Mouse (Mus musculus): ENCODE measurements at regions not wholly inside any gene's neighbourhood (a gene's known extent, or its start where the extent isn't known, plus 50 kb on each side); places are given as distances from the start of the nearest gene placed in this dataset.
A peak's percentile ranks its signal among the peaks of the same experiment; 100 is the strongest.

- intact Hi-C loops (cut with DNase I): no loop called here
- no peak for DNase-seq (ENCODE audit: extremely low spot score in 1 of 2, low spot score in 2 of 2)
Observed at GRCm38 (mm10) chr7:134525461-134525860, 140.0 kb upstream of the D7Ertd443e start.

DNA sequence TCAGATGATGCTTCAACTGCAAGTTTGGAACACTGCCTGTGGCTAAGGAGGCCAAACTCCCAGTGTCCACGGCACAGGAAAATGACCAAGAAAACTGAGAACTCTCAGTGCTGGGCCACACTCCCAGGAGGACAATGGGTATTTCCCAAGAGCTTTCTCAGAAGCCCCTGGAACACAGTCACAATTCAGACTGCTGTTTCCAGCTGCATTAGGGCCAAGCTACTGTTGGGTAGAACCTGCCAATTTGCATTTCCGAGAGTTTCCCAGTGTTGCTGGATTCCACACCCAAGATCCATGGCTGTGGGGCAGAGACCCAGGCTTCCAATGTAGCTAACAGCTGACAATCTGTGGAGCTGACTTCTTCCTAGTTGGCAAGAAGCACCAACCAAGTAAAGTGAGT lies 141.9 kb upstream of the D7Ertd443e start:
- no peak for DNase-seq (ENCODE audit: extremely low spot score in 1 of 2, low spot score in 2 of 2)
- intact Hi-C loops (cut with DNase I): no loop called here

- intact Hi-C loops (cut with DNase I): no loop called here
- no peak for DNase-seq (ENCODE audit: extremely low spot score in 1 of 2, low spot score in 2 of 2)
Observed at GRCm38 (mm10) chr7:134528026-134528425, 142.4 kb upstream of the Dock1 start.

GRCm38 (mm10) chr7:134534821-134535220 lies 135.6 kb upstream of the Dock1 start:
- intact Hi-C loops (cut with DNase I): no loop called here
- no peak for DNase-seq (ENCODE audit: extremely low spot score in 1 of 2, low spot score in 2 of 2)

- intact Hi-C loops (cut with DNase I): no loop called here
Observed at GRCm38 (mm10) chr7:134541699-134542098, 128.8 kb upstream of the Dock1 start.

GRCm38 (mm10) chr7:134546187-134546586 lies 124.3 kb upstream of the Dock1 start:
- intact Hi-C loops (cut with DNase I): no loop called here
- DNase-seq (ENCODE audit: extremely low spot score in 1 of 2, low spot score in 2 of 2): no peak

More at GRCm38 (mm10) chr7:134541699-134542098, 128.8 kb upstream of the Dock1 start:
- no peak for DNase-seq (ENCODE audit: extremely low spot score in 1 of 2, low spot score in 2 of 2)

- no peak for DNase-seq (ENCODE audit: extremely low spot score in 1 of 2, low spot score in 2 of 2)
- intact Hi-C loops (cut with DNase I): no loop called here
Observed at GRCm38 (mm10) chr7:134549286-134549919, 121.1 kb upstream of the Dock1 start.

DNA sequence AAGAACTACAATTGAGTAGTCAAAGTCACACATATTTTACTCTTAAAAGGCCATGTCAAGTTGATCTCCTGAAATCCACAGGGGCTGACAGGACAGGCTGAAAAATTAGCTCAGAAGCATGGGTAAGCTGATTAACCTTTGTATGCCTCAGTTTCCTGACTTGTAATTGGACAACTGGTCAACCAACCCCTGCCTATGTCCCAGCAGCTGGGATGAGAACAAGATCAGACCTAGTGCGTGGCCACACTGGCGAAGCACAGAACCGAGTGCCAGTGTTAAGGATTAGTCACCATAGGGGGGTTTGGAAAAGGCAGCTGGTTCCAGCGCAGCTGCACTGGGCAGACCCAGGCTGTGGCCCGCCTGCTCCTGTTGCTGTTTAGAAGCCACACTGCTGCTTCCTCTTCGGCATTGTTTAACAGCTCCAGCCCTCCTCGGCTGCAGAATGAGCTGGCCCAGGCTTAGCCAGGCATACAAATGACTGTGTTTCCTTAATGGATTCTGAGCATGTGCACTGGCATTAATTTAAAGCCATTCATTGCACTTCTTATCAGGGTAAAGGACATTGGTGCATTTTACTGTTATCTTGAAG lies 120.1 kb upstream of the Dock1 start:
- DNase-seq (ENCODE audit: extremely low spot score in 1 of 2, low spot score in 2 of 2): peak; percentile 17 to 45
- intact Hi-C loops (cut with DNase I): no loop called here

DNA sequence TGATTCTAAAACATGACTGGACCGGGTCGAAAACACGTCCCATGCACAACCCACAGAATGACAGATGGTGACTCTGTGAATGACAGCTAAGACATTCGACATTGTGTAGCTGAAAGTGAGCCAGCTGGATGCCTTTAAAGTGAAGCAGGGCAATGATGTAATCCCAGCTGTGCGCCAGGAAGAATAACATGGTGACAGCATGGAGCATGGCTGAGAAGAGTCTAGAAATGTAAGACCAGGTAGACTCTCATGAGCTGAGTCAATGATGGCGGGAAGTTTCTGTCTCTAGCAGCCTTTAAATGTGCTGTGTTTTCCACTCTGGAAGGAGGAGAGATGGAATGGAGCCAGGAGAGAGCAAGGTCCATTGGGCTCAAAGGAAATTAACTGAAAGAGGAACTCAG lies 118.4 kb upstream of the Dock1 start:
- intact Hi-C loops (cut with DNase I): no loop called here
- no peak for DNase-seq (ENCODE audit: extremely low spot score in 1 of 2, low spot score in 2 of 2)

GRCm38 (mm10) chr7:134556061-134556460 lies 114.4 kb upstream of the Dock1 start:
- intact Hi-C loops (cut with DNase I): no loop called here
- DNase-seq (ENCODE audit: extremely low spot score in 1 of 2, low spot score in 2 of 2): peak in 1 of 2 experiments; percentile 24

DNA sequence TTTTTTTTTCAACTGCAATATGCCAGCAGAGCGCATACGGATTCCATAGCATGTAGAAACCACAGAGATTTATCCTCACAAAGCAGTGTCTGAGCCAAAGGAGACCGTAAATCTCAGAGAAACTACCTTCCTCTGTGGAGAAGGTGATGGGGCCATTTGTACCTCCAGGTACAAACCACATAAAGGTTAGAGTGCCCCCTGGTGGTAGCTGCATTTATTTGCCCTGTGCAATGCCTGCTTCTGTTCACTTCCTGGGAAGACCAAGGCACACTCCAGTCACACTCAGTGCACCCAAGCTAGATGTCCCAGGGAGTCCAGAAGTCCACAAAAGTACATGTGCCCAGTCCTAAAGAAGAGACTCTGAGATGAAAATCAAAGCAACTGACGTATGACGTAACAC lies 104.1 kb upstream of the Dock1 start:
- DNase-seq (ENCODE audit: extremely low spot score in 1 of 2, low spot score in 2 of 2): peak; percentile 30 to 69
- intact Hi-C loops (cut with DNase I): loop anchor here (5.0 kb wide), 1 partner anchor 94 kb away; no protein-coding TSS in a partner anchor

- intact Hi-C loops (cut with DNase I): loop anchor here (5.0 kb wide), 1 partner anchor 97 kb away; no protein-coding TSS in a partner anchor
- no peak for DNase-seq (ENCODE audit: extremely low spot score in 1 of 2, low spot score in 2 of 2)
Observed at GRCm38 (mm10) chr7:134569247-134569646, 101.2 kb upstream of the Dock1 start.

- intact Hi-C loops (cut with DNase I): no loop called here
- no peak for DNase-seq (ENCODE audit: extremely low spot score in 1 of 2, low spot score in 2 of 2)
Observed at GRCm38 (mm10) chr7:134570176-134570810, 100.2 kb upstream of the Dock1 start.

DNA sequence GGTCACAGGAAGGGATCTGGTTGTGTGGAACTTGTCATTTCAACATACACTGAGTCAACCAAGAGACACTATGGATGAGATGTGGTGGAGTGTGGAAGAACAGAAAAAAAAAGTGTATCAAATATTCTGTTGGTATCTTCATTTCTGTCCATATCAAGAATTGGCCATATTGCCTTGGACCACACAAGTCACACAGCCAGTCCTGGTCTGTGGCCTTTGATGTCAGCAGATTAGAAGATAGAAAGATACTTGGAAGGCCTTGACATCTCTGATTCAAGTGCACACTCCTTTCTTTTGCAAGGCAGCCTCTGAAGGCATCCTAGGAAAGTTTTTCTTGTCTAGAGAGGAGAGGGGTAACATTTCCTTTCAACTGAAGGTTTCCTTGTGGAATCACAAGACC lies 88.7 kb upstream of the Dock1 start:
- DNase-seq (ENCODE audit: extremely low spot score in 1 of 2, low spot score in 2 of 2): no peak
- intact Hi-C loops (cut with DNase I): no loop called here

DNA sequence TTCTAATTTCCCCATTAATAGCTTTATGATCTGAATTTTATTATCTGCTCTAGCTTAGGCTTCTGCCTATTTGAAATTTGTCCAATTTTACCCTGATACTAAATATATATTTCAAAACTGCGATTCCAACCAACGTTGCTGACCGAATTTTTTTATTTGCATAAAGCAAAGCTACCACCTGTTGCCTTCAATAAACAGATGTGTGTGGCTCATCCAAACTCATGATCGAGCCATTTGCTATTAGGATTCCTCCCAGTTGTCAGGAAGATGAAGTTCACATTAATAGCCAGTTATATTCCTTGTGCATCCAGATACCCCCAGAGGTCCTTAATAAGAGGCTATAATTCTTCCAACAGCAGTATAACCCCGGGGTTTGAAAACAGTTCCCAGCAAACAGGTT lies 85.0 kb upstream of the Dock1 start:
- DNase-seq (ENCODE audit: extremely low spot score in 1 of 2, low spot score in 2 of 2): no peak
- intact Hi-C loops (cut with DNase I): no loop called here

- intact Hi-C loops (cut with DNase I): no loop called here
- peak in 1 of 2 experiments; percentile 21 for DNase-seq (ENCODE audit: extremely low spot score in 1 of 2, low spot score in 2 of 2)
Observed at GRCm38 (mm10) chr7:134586990-134587389, 83.5 kb upstream of the Dock1 start.

GRCm38 (mm10) chr7:134607886-134608285 lies 62.6 kb upstream of the Dock1 start:
- no peak for DNase-seq (ENCODE audit: extremely low spot score in 1 of 2, low spot score in 2 of 2)
- intact Hi-C loops (cut with DNase I): no loop called here

DNA sequence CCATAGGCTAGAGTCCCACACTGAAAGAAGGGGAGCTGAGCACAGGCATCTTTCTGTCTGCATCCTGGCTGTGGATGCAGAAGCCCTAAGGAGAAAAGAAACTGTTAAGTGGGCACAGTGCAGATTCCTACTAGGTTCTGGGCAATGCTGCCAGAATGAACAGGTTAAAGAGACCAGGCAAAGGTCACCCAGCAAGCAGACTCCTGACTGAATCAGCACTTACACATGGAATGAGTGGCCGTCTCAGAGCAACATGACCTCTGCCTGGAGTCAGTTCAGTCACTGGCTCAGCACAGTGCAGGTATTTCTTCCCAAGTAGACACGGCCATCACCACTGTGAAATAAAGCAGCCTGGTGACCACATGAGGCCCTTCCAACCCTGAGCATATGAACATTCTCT lies 60.3 kb upstream of the Dock1 start:
- intact Hi-C loops (cut with DNase I): no loop called here
- DNase-seq (ENCODE audit: extremely low spot score in 1 of 2, low spot score in 2 of 2): no peak

DNA sequence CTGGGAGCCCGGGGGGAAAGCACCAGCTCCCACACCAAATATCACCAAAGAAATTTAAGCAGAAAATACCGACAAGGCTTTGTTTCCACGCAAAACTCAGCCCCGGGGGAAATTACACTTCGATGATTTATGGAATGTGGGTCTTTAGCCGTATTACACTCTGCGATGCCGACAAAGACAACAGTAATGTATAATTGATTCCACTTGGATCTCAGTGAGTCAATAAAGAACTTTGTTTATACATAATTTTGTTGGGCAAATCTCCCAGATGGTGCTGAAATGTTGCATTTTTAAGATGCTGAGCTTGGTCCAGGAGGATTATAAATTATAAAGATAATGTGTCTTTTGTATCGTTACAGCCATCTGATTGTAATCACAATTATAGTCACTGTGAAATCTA lies 59.1 kb upstream of the Dock1 start:
- DNase-seq (ENCODE audit: extremely low spot score in 1 of 2, low spot score in 2 of 2): no peak
- intact Hi-C loops (cut with DNase I): no loop called here

- DNase-seq (ENCODE audit: extremely low spot score in 1 of 2, low spot score in 2 of 2): peak; percentile 21 to 22
- intact Hi-C loops (cut with DNase I): no loop called here
Observed at GRCm38 (mm10) chr7:134612175-134612633, 58.2 kb upstream of the Dock1 start.
